Mouse (Mus musculus): ENCODE measurements around the gene Cdkn2aip.

- no peak for TF ChIP-seq CTCF (IDR thresholded peaks at IDR 0.05; ENCODE audit: control insufficient read depth, insufficient read depth, insufficient replicate concordance, low read depth, low read length)
- TF ChIP-seq POLR2A (IDR thresholded peaks at IDR 0.05; ENCODE audit: control insufficient read depth, low read depth, low read length): no peak
Measured at GRCm38 (mm10) chr8:47689704-47690326, 23.9 kb downstream of the Cdkn2aip start.
